Mouse (Mus musculus) midbrain, postnatal 0 days (tissue): ENCODE measurements around the gene Ncoa7. TPM values are rescaled to one million over a fixed set of nuclear protein-coding genes. Genes with fewer than 3 reads are reported as not detected.

Experiments used
- ATAC-seq: fragments of 200-750 bp; cut with Nextera tagmentation; 2 replicates; pipeline ENCODE4 v1.8.0; 2017; ENCODE audit warnings: moderate number of reproducible peaks, mild to moderate bottlenecking, moderate TSS enrichment, moderate library complexity; ENCODE audit not compliant: low FRiP score
- DNase-seq: peaks from one replicate; pipeline ENCODE4 v3.0.0-alpha.2; 2015; ENCODE audit warnings: low spot score
- H3K27ac ChIP-seq: fragments of 300-500 bp; sonication (generic); 2 replicates; pipeline ENCODE4 v1.5.1; 2014; ENCODE audit warnings: low read depth, mild to moderate bottlenecking, low read length, mixed read lengths
- H3K27me3 ChIP-seq: fragments of 300-500 bp; sonication (generic); 2 replicates; pipeline ENCODE4 v1.6.1; 2014; ENCODE audit warnings: low read length, control low read depth, mixed read lengths; ENCODE audit not compliant: insufficient read depth
- H3K36me3 ChIP-seq: fragments of 300-500 bp; sonication (generic); 2 replicates; pipeline ENCODE4 v1.6.1; 2014; ENCODE audit warnings: low read length, control low read depth, mixed read lengths; ENCODE audit not compliant: insufficient read depth
- H3K4me1 ChIP-seq: fragments of 300-500 bp; sonication (generic); 2 replicates; pipeline ENCODE4 v1.6.1; 2014; ENCODE audit warnings: mild to moderate bottlenecking, control low read depth, antibody characterized with exemption, low read length, mixed read lengths; ENCODE audit not compliant: insufficient read depth
- H3K4me2 ChIP-seq: fragments of 300-500 bp; sonication (generic); 2 replicates; pipeline ENCODE4 v1.6.1; 2014; ENCODE audit warnings: low read depth, mild to moderate bottlenecking, low read length, mixed read lengths; ENCODE audit not compliant: poor library complexity, severe bottlenecking
- H3K4me3 ChIP-seq: fragments of 300-500 bp; sonication (generic); 2 replicates; pipeline ENCODE4 v1.5.1; 2014; ENCODE audit warnings: low read depth, mild to moderate bottlenecking, low read length, moderate library complexity
- H3K9ac ChIP-seq: fragments of 300-500 bp; sonication (generic); replicated peaks from 2 replicates; pipeline ENCODE4 v1.6.1; 2014; ENCODE audit warnings: mild to moderate bottlenecking, low read length, moderate library complexity, mixed read lengths; ENCODE audit not compliant: poor library complexity, severe bottlenecking
- H3K9me3 ChIP-seq: fragments of 300-500 bp; sonication (generic); 2 replicates; pipeline ENCODE4 v1.6.1; 2016; ENCODE audit warnings: low read length, control low read depth
- CTCF ChIP-seq: IDR thresholded peaks from 2 replicates; pipeline ENCODE4 v1.5.1; 2016; ENCODE audit warnings: antibody characterized with exemption, mild to moderate bottlenecking
- WGBS: fragments of 180-500 bp; shearing (Covaris S2); extraction: QIAGEN DNeasy Blood & Tissue Kit; methylation state at CpG from one replicate; pipeline ENCODE4 v1.1.7; 2014; 5-methylcytosine and 5-hydroxymethylcytosine counted together
- polyA plus RNA-seq: library from polyadenylated mRNA; unstranded; fragments of >200 nt; fragmentation: Nextera tagmentation; extraction: Ambion mirVana; gene quantifications from 2 replicates; pipeline ENCODE4 v1.2.1, GENCODE M21; 2015
- total RNA-seq: library from RNA; depleted of rRNA; stranded (reverse); fragments of >200 nt; gene quantifications from 2 replicates; pipeline ENCODE4 v1.2.3, GENCODE M21; 2014

Ncoa7 gene
- total and polyA plus RNA-seq, 2 experiments from 2014 or later, result 22.9 to 25.8 TPM

GRCm38 (mm10) chr10:30810247-30810966, 7.3 kb upstream of the Ncoa7 start:
- Histone ChIP-seq H3K36me3 (no peaks in the 10 kb centered on the region), H3K9ac (peak overlapping the region; percentile 52), H3K27ac (peak overlapping the region; percentile 72), H3K4me2 (peak overlapping the region; percentile 46), H3K9me3 (no peaks in the 10 kb centered on the region), H3K4me3 (peak overlapping the region; percentile 47), H3K27me3 (no peaks in the 10 kb centered on the region), H3K4me1 (no peaks in the 10 kb centered on the region)
- 26% methylated on average over 9 of the region's 9 CpGs for WGBS
- peak; percentile 67 for ATAC-seq
- TF ChIP-seq CTCF, result no peak
- peak; percentile 22 for DNase-seq

GRCm38 (mm10) chr10:30803587-30804253, 594 bp upstream of the Ncoa7 start:
- Histone ChIP-seq H3K9ac (peak overlapping the region; percentile 97), H3K9me3 (no peaks in the 10 kb centered on the region), H3K4me1 (0 out of 2 replicates have a peak, but pooled peaks cover 3% of the 10 kb centered on the region), H3K4me2 (peak overlapping the region; percentile 65), H3K27me3 (no peaks in the 10 kb centered on the region), H3K27ac (peak overlapping the region; percentile 97), H3K4me3 (peak overlapping the region; percentile 94), H3K36me3 (no peaks in the 10 kb centered on the region)
- DNase-seq (peak; percentile 38), ATAC-seq (peak; percentile 39)
- 27% methylated on average over 7 of the region's 7 CpGs for WGBS
- TF ChIP-seq CTCF, result no peak

GRCm38 (mm10) chr10:30802033-30802432, 1.1 kb downstream of the Ncoa7 start:
- peak; percentile 48 for TF ChIP-seq CTCF
- Histone ChIP-seq H3K27me3 (no peaks in the 10 kb centered on the region), H3K9ac (peak overlapping the region; percentile 97), H3K4me3 (peak overlapping the region; percentile 94), H3K9me3 (no peaks in the 10 kb centered on the region), H3K4me2 (peak overlapping the region; percentile 65), H3K27ac (peak overlapping the region; percentile 97), H3K4me1 (0 out of 2 replicates have a peak, but pooled peaks cover 3% of the 10 kb centered on the region), H3K36me3 (no peaks in the 10 kb centered on the region)
- 7% methylated on average over 8 of the region's 8 CpGs for WGBS
- DNase-seq (peak; percentile 69), ATAC-seq (peak; percentile 20; the same call in 1 of the 2 replicates)

GRCm38 (mm10) chr10:30799713-30800450, 3.2 kb downstream of the Ncoa7 start:
- no peaks in the 10 kb centered on the region for H3K9me3 ChIP-seq
- TF ChIP-seq CTCF, result no peak
- 97% methylated on average over 2 of the region's 2 CpGs for WGBS
- H3K4me1 ChIP-seq, result 0 out of 2 replicates have a peak, but pooled peaks cover 3% of the 10 kb centered on the region
- ATAC-seq (no peak), DNase-seq (no peak)
- no peak overlapping the region for H3K4me2 ChIP-seq
- H3K36me3 ChIP-seq, result no peaks in the 10 kb centered on the region
- H3K9ac ChIP-seq, result no peak overlapping the region
- no peaks in the 10 kb centered on the region for H3K27me3 ChIP-seq
- no peak overlapping the region for H3K4me3 ChIP-seq
- no peak overlapping the region for H3K27ac ChIP-seq

- peaks cover 7% of the 10 kb centered on the region; the same call in 1 of the 2 replicates for H3K9me3 ChIP-seq
- H3K4me3 ChIP-seq, result no peak overlapping the region
- no peak overlapping the region for H3K27ac ChIP-seq
- no peaks in the 10 kb centered on the region for H3K4me1 ChIP-seq
- H3K36me3 ChIP-seq, result no peaks in the 10 kb centered on the region; the same call in 1 of the 2 replicates
- ATAC-seq (no peak), DNase-seq (no peak)
- no peaks in the 10 kb centered on the region for H3K27me3 ChIP-seq
- TF ChIP-seq CTCF, result no peak
- no peak overlapping the region for H3K9ac ChIP-seq
- 90% methylated on average over 5 of the region's 5 CpGs for WGBS
- H3K4me2 ChIP-seq, result no peak overlapping the region
Measured at GRCm38 (mm10) chr10:30796469-30797261, 6.5 kb downstream of the Ncoa7 start.
